Mouse (Mus musculus): Measurements from ENCODE around the gene Bcam.

Bcam gene

DNA sequence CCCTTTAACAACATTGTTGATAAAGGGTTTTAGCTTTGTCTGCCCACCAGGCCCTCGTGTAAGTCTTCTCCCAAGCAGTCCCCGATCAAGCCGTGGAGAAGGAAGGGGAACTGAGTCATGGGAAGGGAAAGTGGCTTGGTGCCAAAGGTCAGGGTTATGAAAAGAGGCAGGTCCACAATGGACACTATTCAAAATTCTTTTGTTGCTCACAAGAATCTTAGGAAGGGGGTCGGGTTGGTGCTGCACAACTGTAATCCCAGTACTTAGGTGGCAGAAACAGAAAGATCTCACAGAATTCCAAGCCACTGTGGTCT is 19.8 kb downstream of the Bcam start:
- DNase-seq = no peak

DNA sequence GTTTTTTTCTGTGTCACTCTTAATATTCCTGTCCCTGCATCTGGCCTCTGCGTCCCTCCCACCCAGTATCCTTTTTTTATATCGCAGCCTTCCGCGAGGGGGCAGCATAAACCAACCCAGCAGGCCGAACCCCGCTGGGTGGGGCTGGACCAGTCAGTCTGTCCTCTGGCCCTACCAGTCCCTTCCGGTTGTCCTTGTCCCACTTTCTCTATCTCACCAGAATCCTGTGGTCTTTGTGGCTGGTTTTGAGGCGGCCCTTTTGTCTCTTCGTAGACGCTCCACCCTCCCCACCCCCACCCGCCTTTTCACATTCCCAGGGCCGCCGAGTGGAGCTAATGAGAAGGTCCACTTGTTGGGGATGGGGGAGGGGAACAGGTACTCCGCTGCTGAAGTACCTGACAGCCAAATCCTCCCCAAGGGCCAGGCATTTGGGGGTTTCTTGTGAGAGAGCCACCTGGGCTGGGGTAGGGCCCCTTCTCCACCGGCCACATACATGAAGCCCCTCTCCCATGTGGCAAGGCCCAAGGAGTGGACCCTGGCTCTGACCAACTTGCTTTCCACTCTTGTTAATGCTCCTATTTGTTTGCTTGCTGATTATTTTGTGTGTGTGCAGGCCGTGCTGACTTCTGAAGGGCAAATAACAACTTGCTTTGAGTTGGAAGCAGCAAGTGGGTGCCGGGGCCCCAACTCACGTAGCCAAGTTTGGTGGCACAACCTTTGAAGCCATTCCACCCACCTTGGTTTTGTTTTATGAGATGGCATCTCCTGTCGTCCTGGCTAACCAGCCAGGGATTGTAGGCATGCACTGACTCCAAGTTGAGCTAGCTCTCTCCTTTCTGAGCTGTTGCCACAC is 20.4 kb downstream of the Bcam start, which contains the start of gene Nectin2:
Gene Nectin2 (minus strand): TSS at position 267 of the 853 bp plus-strand sequence.
- peak; percentile 68 to 81 for DNase-seq

DNA sequence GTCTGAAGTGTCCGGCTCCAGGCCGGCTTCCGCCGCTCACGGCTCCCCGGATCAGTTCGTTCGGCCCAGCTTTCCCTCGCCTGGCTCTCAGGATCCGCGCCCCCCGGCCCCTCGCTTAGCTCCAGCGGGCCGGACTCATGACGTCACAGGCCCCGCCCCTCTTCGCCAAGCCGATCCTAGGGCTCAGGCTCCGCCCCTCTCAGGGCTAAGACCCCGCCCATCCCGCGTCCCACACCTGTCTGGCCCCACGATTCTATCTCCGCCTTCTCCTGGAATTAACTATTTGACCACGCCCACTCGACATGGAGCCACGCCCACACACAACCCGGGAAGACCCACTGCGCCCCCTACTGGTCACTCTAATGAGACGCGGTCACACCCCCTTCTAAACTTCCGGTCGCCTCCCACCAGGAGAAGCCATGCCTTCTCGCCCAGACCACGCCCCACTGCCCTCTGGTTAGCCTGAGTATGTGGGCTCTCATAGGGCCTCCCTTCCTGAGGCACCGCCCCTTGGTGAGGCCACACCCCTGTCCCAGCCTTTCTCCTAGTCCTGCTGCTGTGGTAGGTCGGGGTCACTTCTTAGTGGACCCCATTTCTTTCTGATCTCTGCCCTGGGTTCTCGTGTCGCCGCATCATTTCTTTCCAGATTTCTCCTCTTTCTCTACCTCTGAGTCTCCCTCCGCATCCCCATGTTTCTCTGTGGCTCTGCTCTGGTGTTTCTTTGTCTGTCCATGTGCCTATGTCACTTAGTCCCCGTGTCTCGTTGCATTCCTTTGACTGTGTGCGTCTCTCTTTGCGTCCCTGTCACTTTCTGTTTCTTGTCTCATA is 21.2 kb downstream of the Bcam start:
- peak; percentile 71 to 81 for DNase-seq

DNA sequence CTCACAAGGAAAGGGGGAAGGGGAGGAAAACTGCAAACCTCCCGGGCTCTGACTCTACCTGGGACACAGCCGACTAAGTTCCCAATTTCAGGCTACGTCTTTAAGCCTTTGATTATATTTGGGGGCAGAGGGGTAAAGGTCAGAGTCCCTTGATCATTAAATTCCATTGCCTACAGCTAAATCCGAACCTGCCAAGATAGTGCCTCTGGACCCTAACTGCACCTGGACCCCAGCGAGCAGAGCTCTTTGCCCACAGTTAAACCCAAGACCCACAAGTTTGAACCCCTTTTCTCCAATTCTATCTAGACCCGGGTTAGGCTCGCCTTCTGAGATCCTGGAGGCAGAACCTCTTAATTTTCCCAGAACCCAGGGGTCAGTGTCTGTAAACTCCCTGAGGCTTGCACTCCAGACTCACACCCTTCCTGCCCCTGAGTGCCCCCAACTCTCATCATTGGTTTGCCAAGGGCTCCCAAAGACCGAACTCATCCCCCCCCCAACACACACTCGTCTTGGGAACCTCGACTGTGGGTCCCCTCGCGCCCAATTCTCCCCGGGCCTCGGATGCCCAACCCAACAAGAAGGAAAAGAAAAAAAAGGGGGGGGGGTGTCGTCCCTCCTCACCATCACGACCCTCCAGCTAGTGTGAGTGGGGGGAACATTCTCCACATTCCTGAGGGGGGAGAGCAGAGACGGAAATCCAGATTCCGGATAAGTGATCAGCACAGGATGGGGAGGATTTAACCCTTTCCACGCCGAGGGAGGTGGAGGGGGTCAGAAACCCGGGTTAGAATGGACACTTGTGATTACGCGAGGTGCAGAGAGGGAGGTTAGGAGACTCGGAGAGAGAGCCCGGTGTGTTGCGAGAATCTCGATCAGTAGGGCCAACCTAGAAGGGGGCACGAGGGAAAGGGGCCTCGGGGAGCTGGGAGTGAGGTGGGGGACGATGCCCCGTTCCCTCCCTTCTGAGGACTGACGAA is 22.3 kb downstream of the Bcam start:
- no peak for DNase-seq

DNA sequence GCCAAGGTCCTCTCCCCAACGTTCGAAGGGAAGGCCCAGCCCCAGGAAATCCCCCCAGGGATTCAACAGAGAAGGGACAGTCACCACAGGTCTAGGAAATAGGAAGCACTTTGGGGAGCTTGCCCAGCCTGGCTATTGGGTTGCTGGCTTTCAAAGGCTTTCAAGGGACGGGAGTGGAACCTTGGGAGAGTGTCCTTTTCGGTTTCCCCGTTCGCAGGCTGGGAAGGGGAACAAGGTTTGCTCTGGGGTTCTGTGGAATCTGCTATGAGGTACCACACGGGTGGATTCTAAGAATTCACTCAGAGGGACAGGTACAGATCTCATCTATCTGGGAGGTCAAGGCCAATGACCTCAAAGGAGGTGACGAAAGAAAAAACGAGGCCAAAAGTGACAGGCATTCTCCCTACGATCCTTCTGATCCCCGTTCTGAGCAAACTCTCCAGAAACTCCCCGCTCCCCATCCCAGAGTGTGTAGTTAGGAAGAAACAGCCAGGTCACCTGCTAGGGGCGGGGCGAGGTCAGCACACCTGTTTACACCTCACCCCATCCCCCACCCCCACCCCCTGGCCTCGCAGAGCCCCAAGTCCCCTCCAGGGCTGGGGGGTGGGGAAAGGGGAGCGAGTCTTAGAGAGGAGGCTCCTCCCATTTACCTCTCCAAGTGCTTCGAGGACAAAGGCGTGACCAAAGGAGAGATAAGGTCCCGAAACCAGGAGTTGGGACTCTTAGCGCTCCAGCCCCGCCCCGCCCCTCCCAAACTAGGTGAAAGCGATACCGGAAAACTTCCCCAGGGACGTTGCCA is 23.2 kb downstream of the Bcam start:
- DNase-seq = no peak

DNA sequence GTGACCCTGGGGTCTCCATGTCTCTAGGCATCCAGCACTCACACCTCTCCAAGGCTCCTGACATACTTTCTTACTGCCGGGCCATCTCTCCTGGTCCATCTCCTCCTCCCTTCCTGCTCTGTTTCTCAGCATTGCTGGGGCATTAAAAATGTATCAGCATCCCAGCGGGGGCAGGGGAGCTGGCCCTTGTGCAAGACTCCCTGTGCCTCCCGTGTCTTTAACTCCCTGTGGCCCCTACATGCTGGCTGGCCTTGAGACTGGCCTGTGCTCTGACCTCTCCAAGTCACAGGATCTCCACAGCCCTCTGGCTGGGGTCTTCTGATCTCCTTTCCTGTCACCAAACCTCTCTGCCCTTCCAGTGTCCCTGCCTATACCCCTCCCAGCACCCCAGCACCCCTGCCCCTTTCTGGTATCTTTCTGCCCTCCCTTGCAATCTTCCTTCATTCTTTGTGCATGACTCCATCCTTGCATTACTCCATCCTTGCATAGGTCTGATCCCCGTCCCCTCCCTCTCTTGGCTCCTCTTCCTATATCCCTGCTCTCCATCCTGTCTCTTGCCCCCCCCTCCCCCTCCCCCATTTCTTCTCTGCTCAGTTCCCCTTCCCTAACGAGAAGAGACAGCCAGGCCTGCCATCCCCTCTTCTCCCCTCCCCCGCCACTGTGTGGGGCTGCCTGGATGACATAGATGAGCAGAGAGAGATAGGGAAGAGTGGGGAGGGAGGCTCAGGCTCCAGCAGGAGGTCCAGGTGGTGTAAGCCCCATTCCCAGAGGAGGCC is 24.2 kb downstream of the Bcam start:
- no peak for DNase-seq

DNA sequence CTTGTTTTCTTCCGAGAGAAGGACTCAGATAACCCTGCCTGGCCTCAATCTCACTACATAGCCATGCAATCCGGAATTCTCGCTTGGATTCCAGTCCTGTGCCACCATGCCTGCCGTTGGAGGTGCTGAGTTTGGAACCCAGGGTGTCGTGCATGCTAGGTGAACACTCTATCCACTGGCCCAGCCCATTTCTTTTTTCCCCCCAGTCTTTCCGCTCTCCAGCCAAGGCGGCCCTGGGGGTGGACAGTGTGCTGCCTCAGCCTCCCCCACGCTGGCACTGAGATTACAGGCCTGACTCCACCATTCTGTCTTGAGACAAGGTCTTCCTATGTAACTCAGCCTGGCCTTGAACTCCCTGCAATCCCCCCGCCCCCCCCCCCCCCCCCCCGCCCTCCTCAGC is 24.8 kb downstream of the Bcam start:
- no peak for DNase-seq

DNA sequence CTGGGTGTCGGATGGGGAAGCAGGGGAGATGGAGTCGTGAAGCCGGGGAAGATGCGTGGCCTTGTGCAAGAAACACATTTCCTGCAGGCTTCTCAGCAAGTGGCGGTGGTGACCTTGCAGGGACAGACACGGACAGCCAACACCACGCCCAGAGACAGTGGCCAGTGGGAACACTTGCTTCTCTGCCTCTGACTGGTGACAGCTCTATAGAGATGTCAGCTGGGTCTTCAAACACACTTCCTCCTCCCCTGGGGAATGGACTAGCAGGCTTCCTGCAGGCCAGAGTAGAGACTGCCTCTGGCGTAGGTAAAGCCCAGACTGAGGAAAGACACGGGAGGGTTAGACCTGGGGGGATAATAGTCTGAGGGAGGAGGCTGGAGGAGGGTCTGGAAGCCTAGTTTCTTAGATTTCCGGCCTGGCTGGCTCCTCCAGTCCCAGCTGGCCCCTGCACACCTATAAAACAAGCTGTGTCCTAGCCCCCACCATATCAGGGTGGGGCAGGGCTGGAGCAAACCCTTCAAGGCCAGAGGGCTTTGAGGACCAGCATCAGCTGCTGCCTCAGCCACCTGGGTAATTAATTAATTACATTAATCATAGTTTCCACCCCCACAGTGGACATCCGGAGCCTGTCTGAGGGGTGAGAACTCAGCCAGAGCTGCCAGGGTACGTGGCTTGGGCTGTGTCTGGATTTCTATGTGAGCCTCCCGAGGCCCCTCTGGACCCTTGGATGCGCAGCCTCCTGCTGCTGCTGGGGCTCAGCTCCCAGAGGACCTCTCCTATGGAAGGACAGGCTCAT is 26.0 kb downstream of the Bcam start:
- DNase-seq = no peak

DNA sequence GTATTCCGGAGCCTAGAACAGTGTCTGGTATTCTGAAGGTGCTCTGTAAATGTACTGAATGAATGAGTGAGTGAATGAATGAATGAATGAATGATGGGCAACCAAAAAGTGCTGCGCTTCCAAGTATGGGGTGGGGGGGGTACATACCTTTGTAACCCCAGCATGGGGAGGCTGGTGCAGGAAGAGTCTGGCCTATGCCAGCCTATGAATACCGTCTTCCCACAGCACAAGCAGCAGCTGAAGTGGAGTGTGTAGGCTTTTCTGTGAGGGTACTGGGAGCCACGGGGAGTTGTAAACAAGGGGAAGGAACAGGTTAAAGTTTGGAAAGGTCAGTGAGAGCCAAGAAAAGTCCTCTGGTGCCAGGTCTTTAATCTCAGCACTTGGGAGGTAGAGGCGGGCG is 27.0 kb downstream of the Bcam start:
- no peak for DNase-seq

DNA sequence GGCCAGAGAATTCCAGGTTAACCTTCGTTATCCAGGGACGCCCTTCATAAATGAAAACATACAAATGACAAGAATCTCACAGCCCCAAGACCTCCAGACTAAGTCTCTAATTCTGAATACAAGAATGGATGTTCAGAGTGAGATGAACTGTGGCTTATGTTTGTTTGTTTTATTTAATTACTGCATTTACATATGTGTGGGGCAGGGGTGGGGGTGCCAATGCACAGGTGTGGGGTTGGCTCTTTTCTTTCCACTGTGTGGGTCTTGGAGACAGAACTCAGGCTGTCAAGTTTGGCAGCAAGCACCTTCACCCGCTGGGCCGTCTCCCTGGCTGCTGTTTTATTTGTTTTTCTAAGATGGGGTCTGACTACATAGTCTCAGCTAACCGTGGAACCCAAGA is 28.3 kb downstream of the Bcam start:
- no peak for DNase-seq

DNA sequence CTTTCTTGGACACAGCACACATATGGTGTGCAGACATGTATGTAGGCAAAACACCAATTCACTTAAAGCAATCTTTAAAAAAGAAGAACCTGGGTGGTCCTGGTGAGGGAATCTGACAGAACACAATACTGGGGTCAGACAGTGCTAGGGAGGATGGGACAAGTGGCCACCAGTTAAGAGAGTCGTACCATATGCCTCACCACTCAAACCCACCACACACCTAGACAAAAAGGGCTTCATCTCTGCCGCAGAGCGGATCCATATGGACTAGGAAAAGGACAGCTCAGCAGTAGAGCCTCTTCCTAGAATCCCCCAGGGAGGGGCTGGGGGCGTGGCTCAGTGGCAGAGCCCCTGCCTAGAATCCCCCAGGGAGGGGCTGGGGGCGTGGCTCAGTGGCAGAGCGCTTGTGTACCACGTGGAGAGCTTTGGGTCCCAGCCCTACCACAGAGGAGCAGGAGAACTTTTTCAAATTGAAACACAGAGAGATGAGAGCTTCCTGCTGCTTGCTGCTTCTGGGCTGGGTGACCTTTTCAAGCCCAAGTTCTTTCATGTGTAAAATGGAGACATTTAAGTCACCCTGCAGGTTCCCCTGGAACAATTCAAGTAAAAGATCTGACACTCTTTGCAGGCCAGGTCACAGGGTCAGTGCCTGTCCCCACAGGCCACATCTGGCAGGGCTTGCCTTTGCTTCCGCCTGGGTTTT is 29.3 kb downstream of the Bcam start:
- DNase-seq = no peak

DNA sequence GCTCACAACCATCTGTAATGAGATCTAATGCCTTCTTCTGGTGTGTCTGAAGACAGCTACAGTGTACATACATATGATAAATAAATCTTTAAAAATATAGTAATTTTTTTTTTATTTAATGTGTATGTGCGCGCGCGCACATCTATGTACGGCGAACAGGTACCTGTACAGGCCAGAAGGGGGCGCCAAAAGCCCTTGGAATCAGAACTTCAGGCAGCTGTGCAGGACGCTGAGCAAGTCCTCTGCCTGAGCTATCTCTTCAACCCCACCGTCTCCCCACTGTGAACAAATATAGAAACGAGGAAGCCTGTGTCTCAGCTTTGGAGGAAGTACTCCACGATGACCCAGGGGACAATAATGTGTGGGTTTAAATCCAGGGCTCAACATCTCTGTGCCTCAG is 30.5 kb downstream of the Bcam start:
- no peak for DNase-seq

DNA sequence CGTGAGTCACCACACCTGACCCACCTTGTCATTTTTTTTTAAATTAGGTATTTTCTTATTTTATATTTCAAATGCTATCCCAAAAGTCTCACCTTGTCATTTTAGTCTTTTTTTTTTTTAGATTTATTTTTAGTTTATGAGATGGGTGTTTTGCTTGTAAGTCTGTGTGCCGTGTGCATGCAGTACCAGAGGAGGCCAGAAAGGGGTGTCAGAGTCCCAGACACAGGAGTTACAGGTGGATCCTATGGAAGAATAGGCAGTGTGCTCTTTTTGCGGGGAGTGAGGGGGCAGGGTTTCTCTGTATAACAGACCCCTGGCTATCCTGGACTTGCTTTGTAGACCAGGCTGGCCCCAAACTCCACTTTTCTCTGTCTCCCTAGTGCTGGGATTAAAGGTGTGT is 32.0 kb downstream of the Bcam start:
- DNase-seq = no peak

DNA sequence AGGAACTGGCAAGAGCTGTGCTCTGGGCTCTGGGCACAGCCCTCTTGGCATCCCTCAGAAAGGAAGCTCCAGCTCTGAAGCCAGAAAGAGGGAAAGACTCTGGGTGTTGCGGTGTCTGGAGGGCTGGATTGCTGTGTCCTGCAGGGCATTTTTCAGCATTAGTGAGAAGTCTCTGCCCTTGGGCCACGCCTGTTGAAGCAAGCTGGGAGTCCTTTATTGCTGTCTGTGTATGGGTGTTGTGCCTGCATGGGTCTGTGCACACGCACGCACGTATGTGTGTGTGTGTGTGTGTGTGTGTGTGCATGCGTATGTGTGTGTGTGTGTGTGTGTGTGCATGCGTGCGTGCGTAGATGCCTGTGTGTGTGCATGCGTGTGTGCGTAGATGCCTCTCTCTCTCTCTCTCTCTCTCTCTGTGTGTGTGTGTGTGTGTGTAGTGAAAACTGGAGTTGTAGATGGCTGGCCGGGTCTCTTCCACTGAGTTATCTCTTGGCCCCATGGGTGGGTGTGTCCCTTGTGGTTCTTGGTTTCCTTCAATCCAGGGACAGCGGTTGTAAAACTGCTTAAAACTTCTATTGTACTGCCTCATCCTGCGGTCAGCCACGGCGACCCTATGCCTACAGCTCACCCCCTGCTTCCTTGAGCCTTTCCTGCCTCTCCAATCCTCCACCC is 34.3 kb downstream of the Bcam start:
- no peak for DNase-seq

DNA sequence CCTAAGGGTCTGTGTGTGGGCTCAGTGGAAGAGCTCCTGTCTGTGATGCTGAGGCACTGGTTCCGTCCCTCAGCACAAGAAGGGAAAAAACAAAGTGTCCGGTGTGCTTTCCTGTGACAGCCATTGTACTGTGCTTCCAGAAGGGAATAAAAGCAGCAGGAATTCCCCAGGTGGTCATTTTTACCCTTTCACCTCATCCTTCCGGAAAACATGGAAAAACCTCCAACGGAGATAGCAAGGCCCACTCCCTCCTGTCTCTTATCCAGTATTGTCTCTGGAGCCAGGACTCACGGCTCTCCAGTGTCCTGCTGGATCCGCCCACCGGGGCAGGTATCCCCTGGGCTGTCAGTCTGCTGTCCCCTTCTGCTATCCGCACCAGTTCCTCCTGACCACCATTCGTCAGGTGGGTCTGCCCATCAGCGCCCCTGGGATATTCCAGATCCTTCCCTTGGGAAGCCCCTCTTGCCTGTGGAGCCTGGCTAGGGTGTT is 36.6 kb downstream of the Bcam start:
- no peak for DNase-seq

DNA sequence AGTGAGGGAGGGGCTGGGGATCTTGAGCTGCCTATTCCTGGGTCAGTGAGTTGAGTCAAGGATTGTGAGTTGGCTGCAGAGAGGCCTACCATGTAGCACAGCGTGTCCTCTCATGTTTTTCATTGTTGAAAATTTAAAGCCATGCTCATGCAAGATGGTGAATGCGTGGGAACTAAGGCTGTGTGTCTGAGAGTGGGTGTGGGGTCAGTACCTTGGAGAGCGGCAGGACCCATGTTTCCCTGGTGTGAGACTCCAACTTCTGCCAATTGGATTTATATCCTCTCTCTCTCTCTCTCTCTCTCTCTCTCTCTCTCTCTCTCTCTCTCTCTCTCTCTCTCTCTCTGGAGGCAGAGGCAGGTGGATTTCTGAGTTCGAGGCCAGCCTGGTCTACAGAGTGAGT is 44.3 kb downstream of the Bcam start:
- no peak for DNase-seq

DNA sequence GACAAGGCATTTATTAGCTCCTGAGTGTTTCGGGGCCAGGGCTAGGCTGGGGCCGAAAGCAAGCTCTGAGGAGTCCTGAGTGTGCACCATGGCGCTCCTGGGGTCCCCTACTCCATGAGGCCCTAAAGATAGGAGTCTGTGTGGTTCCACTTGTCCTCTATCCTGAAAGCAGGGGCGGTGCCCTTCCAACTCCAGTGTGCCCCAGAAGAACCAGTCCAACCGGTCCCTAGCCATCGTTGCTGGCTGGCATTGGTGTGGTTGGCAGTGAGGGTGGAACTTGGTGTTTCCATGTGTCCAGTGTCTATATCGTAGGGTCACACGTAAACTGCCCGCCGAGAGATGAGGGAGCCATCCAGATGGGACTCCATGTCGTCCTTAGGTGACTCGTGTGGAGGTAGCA is 46.6 kb downstream of the Bcam start:
- DNase-seq = no peak

DNA sequence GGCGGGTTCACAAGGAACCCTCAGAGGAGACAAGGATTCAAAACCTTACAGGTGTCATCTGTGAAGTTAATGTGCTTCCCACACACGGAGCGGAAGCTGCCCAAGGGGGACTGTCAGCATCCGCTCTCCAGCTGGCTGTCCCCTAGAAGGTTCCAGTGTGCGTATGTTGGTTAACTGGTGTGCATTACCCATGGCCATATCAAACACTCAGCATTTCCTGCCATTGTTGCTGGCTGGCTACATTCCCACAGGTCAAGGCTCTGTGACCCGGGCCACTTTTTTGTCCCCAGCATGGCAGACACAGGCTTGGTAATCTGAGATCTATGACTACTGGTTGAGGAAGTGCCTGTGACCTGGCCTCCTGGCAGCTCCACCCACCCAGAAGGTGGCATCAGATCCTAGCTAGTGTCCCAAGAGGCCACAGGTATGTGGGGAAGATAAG is 48.0 kb downstream of the Bcam start:
- DNase-seq = no peak

DNA sequence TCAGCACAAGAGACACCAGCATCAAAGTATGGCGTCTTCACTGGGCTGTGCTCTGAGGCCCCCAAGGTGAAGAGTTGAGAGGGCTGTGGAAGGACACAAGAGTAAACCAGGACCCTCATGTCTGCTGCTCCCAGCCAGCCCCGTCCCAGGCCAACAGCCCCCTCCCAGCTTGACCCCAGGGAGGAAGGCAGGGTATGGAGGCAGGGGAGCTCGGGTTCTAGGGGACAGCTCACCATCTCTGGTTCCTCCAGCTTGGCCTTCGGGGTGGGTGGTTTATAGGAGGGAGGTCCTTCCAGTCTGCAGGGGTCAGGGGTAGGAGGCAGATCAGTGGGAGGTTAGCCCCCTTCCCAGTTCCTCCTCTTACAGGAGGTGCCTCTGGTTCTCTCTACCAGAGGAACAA is 51.6 kb downstream of the Bcam start:
- no peak for DNase-seq
